Mouse (Mus musculus) liver, adult 2 months (tissue): Measurements from ENCODE around the gene Vapa. TPM values are rescaled to one million over a fixed set of nuclear protein-coding genes. Genes with fewer than 3 reads are reported as not detected.

Experiments
- polyA plus RNA-seq: library from polyadenylated mRNA; depleted of rRNA; stranded (reverse); fragments of >200 nt; gene quantifications from 2 replicates; pipeline ENCODE4 v1.2.3, GENCODE M21; 2012; rRNA removed
- total RNA-seq: library from RNA; depleted of rRNA; stranded (reverse); fragments of >200 nt; gene quantifications from 2 replicates; pipeline ENCODE4 v1.2.3, GENCODE M21; 2014; rRNA removed

Vapa gene
- total and polyA plus RNA-seq, 2 experiments, result 17.9 to 51.7 TPM

Other genes with a start within 250 kb of the Vapa start
- not detected in 2 replicates for gene Tmem232, start 72.8 kb downstream of the Vapa start, total RNA-seq
- not detected in 2 replicates for gene Tmem232, start 72.8 kb downstream of the Vapa start, polyA plus RNA-seq
- gene Txndc2, start 28.6 kb upstream of the Vapa start, total RNA-seq, result not detected in 2 replicates
- not detected in 2 replicates for gene Txndc2, start 28.6 kb upstream of the Vapa start, polyA plus RNA-seq
- gene Rab31, start 159.2 kb upstream of the Vapa start, total RNA-seq, result 5.4 and 6.8 TPM in 2 replicates
- gene Rab31, start 159.2 kb upstream of the Vapa start, polyA plus RNA-seq, result 2.2 and 3.5 TPM in 2 replicates
- 12.6 and 15.1 TPM in 2 replicates for gene Ppp4r1, start 169.0 kb upstream of the Vapa start, total RNA-seq
- gene Ppp4r1, start 169.0 kb upstream of the Vapa start, polyA plus RNA-seq, result 13.1 and 15.1 TPM in 2 replicates